In genomic region chr2:26403306-26403705, GRCm38 (mm10) we compare ENCODE assay signal across 19 mouse cellular contexts. TPM values are rescaled to one million over a fixed set of nuclear protein-coding genes. Genes with fewer than 3 reads are reported as not detected.
DNase-seq lines count a peak whose midpoint lies in the region; ATAC-seq lines count a peak whose summit lies in the region.
"Had no signal": no experiment of that assay in that cellular context is flagged by ENCODE, and none has a peak within 500 bp of the region (broad histone marks: within the 10 kb centered on the region; RNA-seq: fewer than 3 reads in every experiment).

No protein-coding gene starts in this region.

- H3K9me3 ChIP-seq in forebrain, embryonic 12.5 days = no peaks in the 10 kb centered on the region
- H3K9me3 ChIP-seq in forebrain, embryonic 14.5 days (replicated peaks; ENCODE audit: control insufficient read depth, low read length) = no peaks in the 10 kb centered on the region
- no peaks in the 10 kb centered on the region for H3K9me3 ChIP-seq in kidney, embryonic 16.5 days (ENCODE audit: low read length)
- H3K9me3 ChIP-seq: embryonic facial prominence, embryonic 12.5 days; G1E; hindbrain, embryonic 10.5 days had no signal

- H3K4me1 ChIP-seq in forebrain, embryonic 12.5 days = peaks cover 33% of the 10 kb centered on the region
- peaks cover 30% of the 10 kb centered on the region for H3K4me1 ChIP-seq in forebrain, embryonic 14.5 days (ENCODE audit: control insufficient read depth, insufficient read depth, low read length)
- H3K4me1 ChIP-seq in kidney, embryonic 16.5 days (ENCODE audit: insufficient read depth, low read length) = peaks cover 31% of the 10 kb centered on the region

- H3K4me2 ChIP-seq in forebrain, embryonic 12.5 days = no peak overlapping the region
- no peak overlapping the region for H3K4me2 ChIP-seq in forebrain, embryonic 14.5 days (ENCODE audit: low read length)
- H3K4me2 ChIP-seq in kidney, embryonic 16.5 days (replicated peaks; ENCODE audit: low read depth, low read length) = no peak overlapping the region
- H3K4me2 ChIP-seq: embryonic facial prominence, embryonic 12.5 days; hindbrain, embryonic 14.5 days had no signal

- H3K27me3 ChIP-seq in forebrain, embryonic 12.5 days = no peaks in the 10 kb centered on the region
- H3K27me3 ChIP-seq in forebrain, embryonic 14.5 days (replicated peaks; ENCODE audit: control insufficient read depth, insufficient read depth, low read length) = no peaks in the 10 kb centered on the region
- H3K27me3 ChIP-seq in kidney, embryonic 16.5 days (ENCODE audit: insufficient read depth, low read length) = no peaks in the 10 kb centered on the region
- H3K27me3 ChIP-seq: embryonic facial prominence, embryonic 12.5 days had no signal

- no peak overlapping the region for H3K4me3 ChIP-seq in forebrain, embryonic 12.5 days (replicated peaks)
- H3K4me3 ChIP-seq in forebrain, embryonic 14.5 days (ENCODE audit: low read depth, low read length) = no peak overlapping the region
- H3K4me3 ChIP-seq in kidney, embryonic 16.5 days (ENCODE audit: low read length) = no peak overlapping the region
- H3K4me3 ChIP-seq: embryonic facial prominence, embryonic 12.5 days; hindbrain, embryonic 10.5 days had no signal

- WGBS in forebrain, embryonic 12.5 days = 82% methylated on average over 8 of the region's 8 CpGs
- WGBS in forebrain, embryonic 14.5 days = 79% methylated on average over 8 of the region's 8 CpGs
- WGBS in kidney, embryonic 16.5 days = 63% methylated on average over 8 of the region's 8 CpGs

- H3K36me3 ChIP-seq in forebrain, embryonic 12.5 days (replicated peaks) = peaks cover 58% of the 10 kb centered on the region
- H3K36me3 ChIP-seq in forebrain, embryonic 14.5 days (ENCODE audit: control insufficient read depth, insufficient read depth, low read length) = peaks cover 53% of the 10 kb centered on the region
- peaks cover 36% of the 10 kb centered on the region for H3K36me3 ChIP-seq in kidney, embryonic 16.5 days (ENCODE audit: insufficient read depth, low read length)

- 0 out of 2 replicates have a peak overlapping the region, but pooled peaks have one; percentile 2 for H3K27ac ChIP-seq in forebrain, embryonic 12.5 days
- no peak overlapping the region for H3K27ac ChIP-seq in forebrain, embryonic 14.5 days (ENCODE audit: low read depth, low read length)
- H3K27ac ChIP-seq in kidney, embryonic 16.5 days (ENCODE audit: low read length) = no peak overlapping the region
- H3K27ac ChIP-seq: embryonic facial prominence, embryonic 12.5 days; hindbrain, embryonic 10.5 days; hindbrain, embryonic 14.5 days had no signal

- no peak for DNase-seq in forebrain, embryonic 14.5 days (ENCODE audit: low spot score)
- peak; percentile 57 for DNase-seq in kidney, adult 18-20 months
- peak; percentile 58 for DNase-seq in kidney, postnatal 14 days
- DNase-seq in urinary bladder, postnatal 36 days (ENCODE audit: low spot score in 2 of 2) = no peak
- DNase-seq in thymus, postnatal 0 days (ENCODE audit: low spot score) = no peak
- DNase-seq: adrenal gland, postnatal 10 days; B cell, adult 2 months; cerebellum, adult 11 months; cerebellum, adult 8-10 months; cerebellum, postnatal 14 days; forebrain, postnatal 0 days; gastrocnemius, postnatal 14 days had no signal

- no peak overlapping the region for H3K9ac ChIP-seq in forebrain, embryonic 12.5 days
- H3K9ac ChIP-seq in forebrain, embryonic 14.5 days (ENCODE audit: low read length) = no peak overlapping the region
- H3K9ac ChIP-seq in kidney, embryonic 16.5 days (replicated peaks; ENCODE audit: low read length) = no peak overlapping the region
- H3K9ac ChIP-seq: embryonic facial prominence, embryonic 12.5 days; forebrain, postnatal 0 days; hindbrain, embryonic 14.5 days had no signal

- no peak for ATAC-seq in forebrain, embryonic 12.5 days (ENCODE audit: low FRiP score)
- ATAC-seq in forebrain, embryonic 14.5 days = no peak
- no peak for ATAC-seq in kidney, embryonic 16.5 days (ENCODE audit: low FRiP score, low TSS enrichment)
- ATAC-seq: CD4-positive, CD25-positive, alpha-beta regulatory T cell, adult 4 months; forebrain, postnatal 0 days had no signal

RNA-seq across cellular contexts. Expression of gene Inpp5e, which starts 5.7 kb away (rescaled TPM):
- polyA plus RNA-seq in forebrain, embryonic 12.5 days (2016; fragmentation: Nextera tagmentation; extraction: Ambion mirVana) = 29.2 and 30.6 TPM in 2 replicates
- 13.9 and 16.2 TPM in 2 replicates for polyA plus RNA-seq in forebrain, embryonic 14.5 days (2014; fragmentation: Nextera tagmentation; extraction: Ambion mirVana)
- 24.9 and 26.6 TPM in 2 replicates for polyA plus RNA-seq in kidney, embryonic 16.5 days (2015; fragmentation: Nextera tagmentation; extraction: Ambion mirVana)
- 13.9 and 14.1 TPM in 2 replicates for polyA plus RNA-seq in thymus, postnatal 0 days (2015; fragmentation: Nextera tagmentation; extraction: Ambion mirVana)

RNA-seq across cellular contexts. Expression of gene Pmpca, which starts 14.2 kb away (rescaled TPM):
- polyA plus RNA-seq in forebrain, embryonic 12.5 days (2016; fragmentation: Nextera tagmentation; extraction: Ambion mirVana) = 120 and 123 TPM in 2 replicates
- 70.1 and 72.6 TPM in 2 replicates for polyA plus RNA-seq in forebrain, embryonic 14.5 days (2014; fragmentation: Nextera tagmentation; extraction: Ambion mirVana)
- 122 TPM in 2 replicates for polyA plus RNA-seq in kidney, embryonic 16.5 days (2015; fragmentation: Nextera tagmentation; extraction: Ambion mirVana)
- polyA plus RNA-seq in thymus, postnatal 0 days (2015; fragmentation: Nextera tagmentation; extraction: Ambion mirVana) = 81.8 and 83.4 TPM in 2 replicates

RNA-seq across cellular contexts. Expression of gene Entr1, which starts 14.2 kb away (rescaled TPM):
- 167 and 173 TPM in 2 replicates for polyA plus RNA-seq in forebrain, embryonic 12.5 days (2016; fragmentation: Nextera tagmentation; extraction: Ambion mirVana)
- 149 and 152 TPM in 2 replicates for polyA plus RNA-seq in forebrain, embryonic 14.5 days (2014; fragmentation: Nextera tagmentation; extraction: Ambion mirVana)
- polyA plus RNA-seq in kidney, embryonic 16.5 days (2015; fragmentation: Nextera tagmentation; extraction: Ambion mirVana) = 125 and 127 TPM in 2 replicates
- polyA plus RNA-seq in thymus, postnatal 0 days (2015; fragmentation: Nextera tagmentation; extraction: Ambion mirVana) = 164 and 184 TPM in 2 replicates

RNA-seq across cellular contexts. Expression of gene Snapc4, which starts 22.9 kb away (rescaled TPM):
- 34.3 and 38.9 TPM in 2 replicates for polyA plus RNA-seq in forebrain, embryonic 12.5 days (2016; fragmentation: Nextera tagmentation; extraction: Ambion mirVana)
- polyA plus RNA-seq in forebrain, embryonic 14.5 days (2014; fragmentation: Nextera tagmentation; extraction: Ambion mirVana) = 15.7 and 27.1 TPM in 2 replicates
- polyA plus RNA-seq in kidney, embryonic 16.5 days (2015; fragmentation: Nextera tagmentation; extraction: Ambion mirVana) = 31.7 and 35.3 TPM in 2 replicates
- 14.2 and 19.4 TPM in 2 replicates for polyA plus RNA-seq in thymus, postnatal 0 days (2015; fragmentation: Nextera tagmentation; extraction: Ambion mirVana)

RNA-seq across cellular contexts. Expression of gene Sec16a, which starts 41.7 kb away (rescaled TPM):
- polyA plus RNA-seq in forebrain, embryonic 12.5 days (2016; fragmentation: Nextera tagmentation; extraction: Ambion mirVana) = 30.0 and 33.9 TPM in 2 replicates
- 23.4 and 24.6 TPM in 2 replicates for polyA plus RNA-seq in forebrain, embryonic 14.5 days (2014; fragmentation: Nextera tagmentation; extraction: Ambion mirVana)
- 27.6 and 28.6 TPM in 2 replicates for polyA plus RNA-seq in kidney, embryonic 16.5 days (2015; fragmentation: Nextera tagmentation; extraction: Ambion mirVana)
- polyA plus RNA-seq in thymus, postnatal 0 days (2015; fragmentation: Nextera tagmentation; extraction: Ambion mirVana) = 12.4 and 12.9 TPM in 2 replicates

Comparison
In these comparisons a context has a peak if more than half of its experiments do, and no peak if none do; other contexts are left out.
1. DNase-seq: peak in kidney, adult 18-20 months (single experiment) and kidney, postnatal 14 days (single experiment); none in forebrain, embryonic 14.5 days (single experiment), urinary bladder, postnatal 36 days (0 of 2) and thymus, postnatal 0 days (single experiment).